Mouse (Mus musculus) kidney, adult 2 months (tissue): ENCODE measurements around the gene Rtkn. TPM values are rescaled to one million over a fixed set of nuclear protein-coding genes. Genes with fewer than 3 reads are reported as not detected.

Source experiments
- DNase-seq: peaks from one replicate; pipeline ENCODE4 v3.0.0; 2021
- H3K27ac ChIP-seq: fragments of 200-500 bp; 2 replicates; pipeline ENCODE4 v1.5.1; 2012; ENCODE audit warnings: low read depth, low read length, control low read depth, inconsistent platforms; ENCODE audit not compliant: insufficient read depth
- H3K27me3 ChIP-seq: fragments of 200-500 bp; replicated peaks from 2 replicates; pipeline ENCODE4 v1.6.1; 2012; ENCODE audit warnings: mild to moderate bottlenecking, moderate library complexity, low read length, inconsistent platforms; ENCODE audit not compliant: control insufficient read depth, insufficient read depth
- H3K36me3 ChIP-seq: fragments of 200-500 bp; 2 replicates; pipeline ENCODE4 v1.6.1; 2012; ENCODE audit warnings: mild to moderate bottlenecking, moderate library complexity, low read length, inconsistent platforms; ENCODE audit not compliant: control insufficient read depth, insufficient read depth
- H3K4me1 ChIP-seq: fragments of 200-500 bp; 2 replicates; pipeline ENCODE4 v1.6.1; 2011; ENCODE audit warnings: low read length; ENCODE audit not compliant: control insufficient read depth, insufficient read depth
- H3K4me3 ChIP-seq: fragments of 200-500 bp; 2 replicates; pipeline ENCODE4 v1.5.1; 2011; ENCODE audit warnings: mild to moderate bottlenecking, low read depth, low read length, control low read depth; ENCODE audit not compliant: insufficient read depth
- CTCF ChIP-seq: fragments of 200-500 bp; conservative IDR thresholded peaks from 2 replicates; pipeline ENCODE4 v1.5.1; 2011; ENCODE audit warnings: low read depth, mild to moderate bottlenecking, control low read depth, low read length, moderate library complexity, mixed read lengths; ENCODE audit not compliant: insufficient read depth, insufficient read length
- POLR2A ChIP-seq: fragments of 200-500 bp; IDR thresholded peaks from one replicate; pipeline ENCODE4 v1.6.1; 2011; ENCODE audit warnings: low read depth, low read length, control low read depth
- WGBS: fragments of 180-500 bp; shearing (Covaris S2); methylation state at CpG from one replicate; pipeline ENCODE4 v1.1.7; 2018; 5-methylcytosine and 5-hydroxymethylcytosine counted together
- polyA plus RNA-seq: library from polyadenylated mRNA; depleted of rRNA; stranded (reverse); fragments of >200 nt; gene quantifications from 2 replicates; pipeline ENCODE4 v1.2.3, GENCODE M21; 2012

Rtkn gene
- polyA plus RNA-seq, 1 experiment: 73.6 TPM

- no peak for TF ChIP-seq CTCF
- TF ChIP-seq POLR2A: peak; percentile 62
- peak within 1 kb of the TSS; percentile 70 for H3K4me3 ChIP-seq
- peak within 1 kb of the TSS; percentile 78 for H3K27ac ChIP-seq
- peak; percentile 87 for DNase-seq
- H3K27me3 ChIP-seq: no peaks in the 10 kb centered on the region
- H3K36me3 ChIP-seq: no peaks in the 10 kb centered on the region
- H3K4me1 ChIP-seq: peaks cover 8% of the 10 kb centered on the region; the same call in 1 of the 2 replicates
- under 1% methylated on average over 76 of the region's 76 CpGs for WGBS
Measured at GRCm38 (mm10) chr6:83108762-83109668, 26.2 kb upstream of the Rtkn start, which contains the start of gene Mrpl53. Gene Mrpl53, plus strand, starts transcription at chr6:83109040.

- TF ChIP-seq POLR2A: no peak
- no peak for TF ChIP-seq CTCF
- no peaks in the 10 kb centered on the region for H3K36me3 ChIP-seq
- DNase-seq: no peak
- H3K4me3 ChIP-seq: no peak overlapping the region
- H3K27ac ChIP-seq: no peak overlapping the region
- H3K4me1 ChIP-seq: peaks cover 15% of the 10 kb centered on the region; the same call in 1 of the 2 replicates
- WGBS: 84% methylated on average over 4 of the region's 4 CpGs
- no peaks in the 10 kb centered on the region for H3K27me3 ChIP-seq
Measured at GRCm38 (mm10) chr6:83111510-83112136, 23.6 kb upstream of the Rtkn start.

GRCm38 (mm10) chr6:83115011-83115671 lies 20.1 kb upstream of the Rtkn start, which contains the start of gene Mogs:
Gene Mogs, plus strand, starts transcription at chr6:83115496.
- peak; percentile 97 for DNase-seq
- Histone ChIP-seq H3K4me3 (peak within 1 kb of the TSS; percentile 97), H3K27me3 (no peaks in the 10 kb centered on the region), H3K27ac (peak within 1 kb of the TSS; percentile 93), H3K4me1 (peaks cover 13% of the 10 kb centered on the region; the same call in 1 of the 2 replicates), H3K36me3 (no peaks in the 10 kb centered on the region)
- TF ChIP-seq POLR2A: peak; percentile 86
- peak; percentile 47 for TF ChIP-seq CTCF
- WGBS: 1% methylated on average over 58 of the region's 58 CpGs

GRCm38 (mm10) chr6:83115682-83116372 lies 19.4 kb upstream of the Rtkn start:
- Histone ChIP-seq H3K27ac (no peak overlapping the region), H3K4me3 (peak overlapping the region; percentile 97), H3K4me1 (peaks cover 13% of the 10 kb centered on the region; the same call in 1 of the 2 replicates), H3K36me3 (no peaks in the 10 kb centered on the region), H3K27me3 (no peaks in the 10 kb centered on the region)
- DNase-seq: no peak
- 1% methylated on average over 48 of the region's 48 CpGs for WGBS
- TF ChIP-seq POLR2A (no peak), CTCF (no peak)

GRCm38 (mm10) chr6:83116373-83117164 lies 18.7 kb upstream of the Rtkn start:
- peak overlapping the region; percentile 97; the same call in 1 of the 2 replicates for H3K4me3 ChIP-seq

GRCm38 (mm10) chr6:83117165-83117438 lies 18.2 kb upstream of the Rtkn start:
- no peak overlapping the region for H3K4me3 ChIP-seq
- no peak for DNase-seq
- H3K27ac ChIP-seq: no peak overlapping the region
- TF ChIP-seq POLR2A (no peak), CTCF (no peak)
- no peaks in the 10 kb centered on the region for H3K36me3 ChIP-seq
- H3K27me3 ChIP-seq: no peaks in the 10 kb centered on the region
- peaks cover 13% of the 10 kb centered on the region; the same call in 1 of the 2 replicates for H3K4me1 ChIP-seq
- WGBS: 83% methylated on average over 4 of the region's 4 CpGs

More at GRCm38 (mm10) chr6:83116373-83117164, 18.7 kb upstream of the Rtkn start:
- Histone ChIP-seq H3K27me3 (no peaks in the 10 kb centered on the region), H3K27ac (no peak overlapping the region), H3K36me3 (no peaks in the 10 kb centered on the region), H3K4me1 (peaks cover 13% of the 10 kb centered on the region; the same call in 1 of the 2 replicates)
- DNase-seq: no peak
- 72% methylated on average over 11 of the region's 11 CpGs for WGBS
- TF ChIP-seq CTCF (no peak), POLR2A (no peak)
